Mouse (Mus musculus) lung, embryonic 14.5 days (tissue): ENCODE measurements around the gene Krtap28-10. TPM values are rescaled to one million over a fixed set of nuclear protein-coding genes. Genes with fewer than 3 reads are reported as not detected.

Source experiments
- ATAC-seq: fragments of 200-750 bp; cut with Nextera tagmentation; 2 replicates; pipeline ENCODE4 v1.8.0; 2017; ENCODE audit warnings: mild to moderate bottlenecking, moderate TSS enrichment, moderate library complexity; ENCODE audit not compliant: insufficient read depth
- DNase-seq: peaks from one replicate; pipeline ENCODE4 v3.0.0-alpha.2; 2015
- H3K27ac ChIP-seq: fragments of 300-500 bp; sonication (generic); 2 replicates; pipeline ENCODE4 v1.5.1; 2014; ENCODE audit warnings: low read depth, mild to moderate bottlenecking, moderate library complexity
- H3K27me3 ChIP-seq: fragments of 300-500 bp; sonication (generic); 2 replicates; pipeline ENCODE4 v1.6.1; 2014; ENCODE audit warnings: low read length, control low read depth; ENCODE audit not compliant: insufficient read depth
- H3K36me3 ChIP-seq: fragments of 300-500 bp; sonication (generic); 2 replicates; pipeline ENCODE4 v1.6.1; 2014; ENCODE audit warnings: control low read depth; ENCODE audit not compliant: insufficient read depth
- H3K4me1 ChIP-seq: fragments of 300-500 bp; sonication (generic); 2 replicates; pipeline ENCODE4 v1.6.1; 2014; ENCODE audit warnings: antibody characterized with exemption, control low read depth; ENCODE audit not compliant: insufficient read depth
- H3K4me2 ChIP-seq: fragments of 300-500 bp; sonication (generic); 2 replicates; pipeline ENCODE4 v1.6.1; 2014; ENCODE audit warnings: mild to moderate bottlenecking
- H3K4me3 ChIP-seq: fragments of 300-500 bp; sonication (generic); 2 replicates; pipeline ENCODE4 v1.5.1; 2014; ENCODE audit warnings: low read depth, low read length
- H3K9ac ChIP-seq: fragments of 300-500 bp; sonication (generic); 2 replicates; pipeline ENCODE4 v1.6.1; 2014
- H3K9me3 ChIP-seq: fragments of 300-500 bp; sonication (generic); 2 replicates; pipeline ENCODE4 v1.6.1; 2016; ENCODE audit warnings: low read depth, low read length, control low read depth
- CTCF ChIP-seq: IDR thresholded peaks from 2 replicates; pipeline ENCODE4 v1.5.1; 2016; ENCODE audit warnings: antibody characterized with exemption, low read depth
- WGBS: fragments of 180-500 bp; shearing (Covaris S2); extraction: QIAGEN DNeasy Blood & Tissue Kit; methylation state at CpG from one replicate; pipeline ENCODE4 v1.1.7; 2014; 5-methylcytosine and 5-hydroxymethylcytosine counted together
- polyA plus RNA-seq: library from polyadenylated mRNA; unstranded; fragments of >200 nt; fragmentation: Nextera tagmentation; extraction: Ambion mirVana; gene quantifications from 2 replicates; pipeline ENCODE4 v1.2.1, GENCODE M21; 2014

Gene Krtap28-10
- polyA plus RNA-seq: not detected in 2 replicates

DNA sequence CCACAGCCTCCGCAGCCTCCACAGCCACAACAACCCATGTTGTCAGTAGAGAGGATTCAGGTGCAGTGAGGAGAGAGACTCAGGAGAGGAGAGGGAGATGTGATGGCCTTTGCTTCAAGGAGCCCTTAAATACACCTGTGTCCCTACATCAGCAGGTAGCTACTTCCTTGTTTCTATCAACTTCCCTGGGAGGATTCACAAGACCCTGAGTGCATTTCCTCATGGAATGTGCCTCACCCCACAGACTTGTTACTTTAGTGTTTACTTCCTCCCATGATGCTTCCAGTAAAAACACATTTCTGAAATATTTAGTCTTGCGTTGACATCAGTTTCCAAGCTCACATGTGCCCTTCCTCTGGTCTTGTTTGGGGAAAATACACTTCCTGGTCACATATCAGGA is at the start of gene Krtap28-10:
TSS of gene Krtap28-10 (minus strand) at position 101 of the 400 bp plus-strand sequence.
- no peak within 1 kb of the TSS for H3K9ac ChIP-seq
- H3K9me3 ChIP-seq: no peaks in the 10 kb centered on the region
- ATAC-seq (no peak), DNase-seq (no peak)
- no peak for TF ChIP-seq CTCF
- WGBS: 84% methylated on average over 2 of the region's 2 CpGs
- H3K27ac ChIP-seq: no peak within 1 kb of the TSS
- H3K27me3 ChIP-seq: no peaks in the 10 kb centered on the region
- no peaks in the 10 kb centered on the region for H3K4me1 ChIP-seq
- no peaks in the 10 kb centered on the region for H3K36me3 ChIP-seq
- H3K4me2 ChIP-seq: no peak within 1 kb of the TSS
- H3K4me3 ChIP-seq: no peak within 1 kb of the TSS

DNA sequence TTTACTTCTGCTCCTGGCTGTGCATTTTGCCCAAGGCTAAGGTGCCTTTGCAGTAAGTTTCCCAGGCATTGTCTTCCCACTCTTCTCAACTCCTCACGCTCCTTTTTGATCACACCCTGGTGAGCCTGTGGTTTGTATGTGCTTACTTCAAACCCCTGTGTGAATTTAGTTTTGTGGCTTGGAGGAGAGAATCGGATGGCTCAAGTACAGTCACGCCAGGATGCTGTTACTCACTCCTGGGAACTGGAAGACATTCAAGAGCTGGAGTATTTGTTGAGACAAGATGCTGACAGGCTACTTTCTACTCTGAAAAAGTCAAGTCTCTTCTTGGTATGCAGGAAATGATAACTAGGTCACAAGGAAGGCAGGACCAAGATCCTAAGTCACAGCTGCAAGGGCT is 49.0 kb upstream of the Krtap28-10 start:
- H3K27me3 ChIP-seq: no peaks in the 10 kb centered on the region
- no peaks in the 10 kb centered on the region for H3K36me3 ChIP-seq
- no peak overlapping the region for H3K4me3 ChIP-seq
- no peak for TF ChIP-seq CTCF
- no peak overlapping the region for H3K9ac ChIP-seq
- no peaks in the 10 kb centered on the region for H3K9me3 ChIP-seq
- no peak for DNase-seq
- H3K4me1 ChIP-seq: no peaks in the 10 kb centered on the region
- ATAC-seq: no peak
- WGBS: 50% methylated on average over 3 of the region's 3 CpGs
- no peak overlapping the region for H3K4me2 ChIP-seq
- H3K27ac ChIP-seq: no peak overlapping the region

DNA sequence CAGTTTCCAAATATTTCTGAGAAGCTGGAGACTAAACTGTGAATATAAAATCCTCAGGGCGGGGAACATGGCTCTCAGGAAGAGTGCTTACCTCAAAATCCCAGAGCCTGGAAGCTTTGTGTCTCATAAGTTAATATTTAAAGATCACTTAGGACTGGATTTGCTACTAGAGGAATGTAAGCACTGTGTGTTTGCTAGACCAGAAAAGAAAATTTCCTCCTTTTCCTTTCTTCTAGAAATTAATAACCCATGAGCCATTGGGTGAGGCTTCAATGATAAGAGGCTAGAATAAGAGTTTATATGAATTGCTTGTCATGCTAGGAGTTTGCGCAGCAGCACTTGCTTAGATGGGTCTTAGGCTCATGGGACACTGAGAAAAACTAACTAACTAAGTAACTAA is 42.5 kb upstream of the Krtap28-10 start:
- no peaks in the 10 kb centered on the region for H3K4me1 ChIP-seq

DNA sequence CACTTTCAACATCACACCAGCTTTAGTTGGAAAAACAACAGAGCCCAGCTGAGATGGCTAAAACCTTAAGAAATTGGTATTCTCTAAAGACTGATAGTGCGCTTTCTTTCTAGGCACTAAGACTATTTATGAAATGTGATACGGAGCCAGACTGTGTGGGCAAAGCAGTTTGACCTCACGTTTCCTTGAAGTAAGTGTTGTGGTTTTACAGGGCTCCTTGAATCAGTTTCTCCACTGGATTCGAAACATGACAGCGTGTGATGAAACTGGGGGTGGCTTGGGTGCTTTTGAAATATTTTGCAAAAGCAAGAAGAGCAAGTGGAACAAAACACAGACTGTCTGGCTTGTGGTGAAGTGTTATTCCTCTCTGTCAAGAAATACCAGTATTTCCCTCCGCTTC is 34.7 kb upstream of the Krtap28-10 start:
- Histone ChIP-seq H3K27me3 (no peaks in the 10 kb centered on the region), H3K4me2 (no peak overlapping the region), H3K36me3 (no peaks in the 10 kb centered on the region), H3K27ac (no peak overlapping the region), H3K9ac (no peak overlapping the region), H3K4me3 (no peak overlapping the region), H3K9me3 (no peaks in the 10 kb centered on the region), H3K4me1 (no peaks in the 10 kb centered on the region)
- 60% methylated on average over 6 of the region's 6 CpGs for WGBS
- no peak for DNase-seq
- no peak for ATAC-seq
- no peak for TF ChIP-seq CTCF

More for the DNA sequence above, 42.5 kb upstream of the Krtap28-10 start:
- H3K9me3 ChIP-seq: no peaks in the 10 kb centered on the region
- no peak overlapping the region for H3K4me2 ChIP-seq
- H3K4me3 ChIP-seq: no peak overlapping the region
- no peaks in the 10 kb centered on the region for H3K36me3 ChIP-seq
- H3K27ac ChIP-seq: no peak overlapping the region
- TF ChIP-seq CTCF: no peak
- ATAC-seq (peak; percentile 28), DNase-seq (peak; percentile 37)
- WGBS: 52% methylated on average over 2 of the region's 2 CpGs
- H3K9ac ChIP-seq: no peak overlapping the region
- H3K27me3 ChIP-seq: no peaks in the 10 kb centered on the region

DNA sequence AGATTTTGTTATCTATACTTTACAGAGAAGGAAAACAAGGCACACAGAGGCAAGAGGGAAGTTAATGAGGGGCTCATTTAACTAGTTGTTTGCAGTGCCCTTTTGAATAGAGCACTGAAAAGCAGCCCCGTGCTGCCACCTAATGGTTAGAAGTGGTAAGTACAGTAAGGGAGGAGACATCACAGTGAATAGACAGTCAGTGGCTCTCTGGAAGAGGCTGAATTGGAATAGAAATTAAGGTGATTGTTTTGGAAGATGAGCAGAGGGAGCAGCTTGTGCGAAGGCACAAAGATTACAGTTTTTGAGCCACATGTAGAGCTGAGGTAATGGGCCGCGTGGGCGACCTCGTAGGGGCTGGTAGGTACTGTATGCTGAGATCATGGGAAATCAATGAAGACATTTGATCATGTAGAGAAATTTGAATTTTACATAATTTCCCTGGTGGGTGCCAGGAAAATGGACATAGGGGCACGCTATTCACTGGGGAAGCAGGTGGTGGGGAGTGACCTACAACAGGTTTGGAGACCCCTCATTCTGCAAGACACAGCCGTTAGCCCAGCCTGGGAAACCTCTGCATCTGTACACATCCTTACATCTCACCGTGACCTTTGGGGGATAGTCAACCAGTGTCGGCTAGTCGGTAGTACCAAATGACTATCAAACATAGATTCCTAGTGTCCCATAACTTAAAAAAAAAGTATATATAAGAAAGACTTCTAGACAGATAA is 34.1 kb upstream of the Krtap28-10 start:
- peak overlapping the region; percentile 55 for H3K4me2 ChIP-seq
- no peaks in the 10 kb centered on the region for H3K36me3 ChIP-seq
- H3K4me1 ChIP-seq: no peaks in the 10 kb centered on the region
- 44% methylated on average over 11 of the region's 11 CpGs for WGBS
- no peak overlapping the region; the same call in 1 of the 2 replicates for H3K4me3 ChIP-seq
- H3K9ac ChIP-seq: peak overlapping the region; percentile 29; the same call in 1 of the 2 replicates
- H3K27ac ChIP-seq: no peak overlapping the region
- no peaks in the 10 kb centered on the region for H3K9me3 ChIP-seq
- peak; percentile 86 for TF ChIP-seq CTCF
- DNase-seq (peak; percentile 88), ATAC-seq (peak; percentile 82; the same call in 1 of the 2 replicates)
- H3K27me3 ChIP-seq: no peaks in the 10 kb centered on the region

DNA sequence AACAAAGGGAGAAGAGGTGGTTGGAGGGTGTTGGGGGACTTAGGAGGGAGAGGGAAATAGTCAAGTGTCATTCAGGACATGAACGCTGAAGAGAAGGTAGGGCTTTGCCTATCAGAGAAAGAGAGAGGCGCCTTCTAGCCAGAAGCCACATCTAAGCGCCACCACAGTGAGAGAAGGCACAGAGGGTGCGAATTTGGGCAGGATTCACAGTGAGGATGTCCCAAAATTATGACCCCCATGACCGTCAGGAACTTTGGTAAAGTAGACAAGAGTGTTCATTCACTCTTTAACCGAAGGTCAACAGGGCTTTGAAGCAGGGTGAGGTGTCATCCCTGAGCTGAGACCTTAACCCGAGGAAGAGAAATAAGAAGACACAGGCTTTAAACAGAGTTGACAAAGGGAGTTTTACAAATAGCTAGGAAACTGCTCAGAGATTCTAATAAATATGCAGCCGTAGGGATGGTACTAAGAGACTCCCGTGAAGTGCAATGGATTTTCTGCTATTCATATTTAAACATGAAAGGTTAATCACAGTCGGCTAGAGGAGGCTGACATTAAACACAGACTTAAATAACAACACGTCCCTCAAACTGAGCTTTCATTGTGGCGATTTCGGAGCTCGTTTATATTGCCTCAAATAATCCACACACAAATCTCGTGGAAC is 33.4 kb upstream of the Krtap28-10 start:
- peak overlapping the region; percentile 29; the same call in 1 of the 2 replicates for H3K9ac ChIP-seq

DNA sequence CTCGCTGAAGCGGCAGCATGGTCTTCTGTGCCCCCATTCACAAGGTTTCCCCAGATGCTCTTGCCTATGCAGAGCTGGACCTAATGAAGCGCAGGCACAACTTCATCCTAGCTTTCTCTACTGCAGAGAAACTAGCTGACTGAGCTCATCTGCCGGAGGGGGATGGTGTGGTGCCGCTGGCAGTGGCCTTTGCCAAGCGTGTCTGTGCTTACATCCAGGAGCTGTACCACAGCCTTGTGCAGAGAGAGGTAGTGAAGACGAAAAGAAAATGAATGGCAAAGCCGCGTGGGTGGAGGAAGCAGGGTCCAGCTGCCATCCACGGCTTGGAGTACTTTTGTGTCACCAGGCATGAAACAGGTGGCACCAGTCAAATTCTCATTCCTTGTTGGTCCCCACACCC is 24.9 kb upstream of the Krtap28-10 start:
- H3K9ac ChIP-seq: no peak overlapping the region
- ATAC-seq: no peak
- H3K27me3 ChIP-seq: no peaks in the 10 kb centered on the region
- H3K4me2 ChIP-seq: no peak overlapping the region
- H3K27ac ChIP-seq: no peak overlapping the region
- H3K36me3 ChIP-seq: no peaks in the 10 kb centered on the region
- TF ChIP-seq CTCF: no peak
- DNase-seq: no peak
- WGBS: 79% methylated on average over 10 of the region's 10 CpGs
- H3K4me1 ChIP-seq: no peaks in the 10 kb centered on the region
- H3K4me3 ChIP-seq: no peak overlapping the region
- H3K9me3 ChIP-seq: no peaks in the 10 kb centered on the region

More for the DNA sequence above, 33.4 kb upstream of the Krtap28-10 start:
- peak overlapping the region; percentile 55 for H3K4me2 ChIP-seq
- no peaks in the 10 kb centered on the region for H3K27me3 ChIP-seq
- no peak overlapping the region; the same call in 1 of the 2 replicates for H3K4me3 ChIP-seq
- peak; percentile 17; the same call in 1 of the 2 replicates for ATAC-seq
- 33% methylated on average over 15 of the region's 15 CpGs for WGBS
- DNase-seq: no peak
- TF ChIP-seq CTCF: no peak
- no peak overlapping the region for H3K27ac ChIP-seq
- no peaks in the 10 kb centered on the region for H3K9me3 ChIP-seq
- H3K4me1 ChIP-seq: no peaks in the 10 kb centered on the region
- H3K36me3 ChIP-seq: no peaks in the 10 kb centered on the region
